In genomic region chr7:12485956-12486355, GRCm38 (mm10) we compare ENCODE assay signal across 31 mouse cellular contexts. TPM values are rescaled to one million over a fixed set of nuclear protein-coding genes. Genes with fewer than 3 reads are reported as not detected.
DNase-seq lines count a peak whose midpoint lies in the region; ATAC-seq and TF ChIP-seq lines count a peak whose summit lies in the region.
"Had no signal": no experiment of that assay in that cellular context is flagged by ENCODE, and none has a peak within 500 bp of the region (broad histone marks: within the 10 kb centered on the region; RNA-seq: fewer than 3 reads in every experiment).

No protein-coding gene starts in this region.

- no peak overlapping the region for H3K27ac ChIP-seq in left cerebral cortex, adult 2 months
- H3K27ac ChIP-seq: embryonic facial prominence, embryonic 12.5 days; hindbrain, embryonic 12.5 days; liver, embryonic 15.5 days; stomach, embryonic 15.5 days had no signal

- peaks cover 2% of the 10 kb centered on the region for H3K9me3 ChIP-seq in G1E (replicated peaks)
- H3K9me3 ChIP-seq: liver, embryonic 15.5 days had no signal

- ATAC-seq in G1E (ENCODE audit: extremely low read depth, insufficient number of reproducible peaks, low FRiP score, poor library complexity, severe bottlenecking): 0 out of 2 replicates have a peak, but pooled peaks have one; percentile 12
- ATAC-seq: forebrain, postnatal 0 days; midbrain, embryonic 16.5 days had no signal

- no peak overlapping the region for H3K4me3 ChIP-seq in left cerebral cortex, adult 2 months
- H3K4me3 ChIP-seq in G1E (ENCODE audit: low read depth, low read length): no peak overlapping the region
- H3K4me3 ChIP-seq: embryonic facial prominence, embryonic 12.5 days; erythroblast, embryonic 14.5 days; hindbrain, embryonic 12.5 days; liver, embryonic 15.5 days; stomach, embryonic 15.5 days had no signal

- no peak for DNase-seq in left cerebral cortex, adult 2 months (ENCODE audit: extremely low spot score in 1 of 2, low spot score in 2 of 2)
- DNase-seq in left cerebral cortex, adult 18-20 months (ENCODE audit: low spot score in 2 of 2): no peak
- DNase-seq in A20 (ENCODE audit: low read depth, low spot score) (peak; percentile 27), G1E (ENCODE audit: low spot score) (no peak)
- peak; percentile 21 for DNase-seq in fat pad, adult 2 months (ENCODE audit: extremely low read depth, low read depth, low spot score)
- DNase-seq in lung, postnatal 25 days (ENCODE audit: low spot score): no peak
- DNase-seq in cerebellum, adult 9-11 months: no peak
- DNase-seq in ovary, postnatal 14 days (ENCODE audit: low spot score): no peak
- DNase-seq: adrenal gland, postnatal 14 days; cerebellum, adult 18-20 months; forebrain, postnatal 0 days; heart, postnatal 10 days; right cerebral cortex, postnatal 25 days; thymus, adult 2 months had no signal

- peak; percentile 23 for TF ChIP-seq CTCF in left cerebral cortex, adult 2 months (IDR thresholded peaks at IDR 0.05)
- no peak for TF ChIP-seq CTCF in G1E (IDR thresholded peaks at IDR 0.05; ENCODE audit: low read depth, low read length)

- H3K4me1 ChIP-seq in G1E (ENCODE audit: insufficient read depth, low read depth, low read length): no peaks in the 10 kb centered on the region
- H3K4me1 ChIP-seq: embryonic facial prominence, embryonic 12.5 days; hindbrain, embryonic 12.5 days; liver, embryonic 15.5 days; stomach, embryonic 15.5 days had no signal

- H3K27me3 ChIP-seq in G1E (ENCODE audit: insufficient read depth, low read length): no peaks in the 10 kb centered on the region
- H3K27me3 ChIP-seq: embryonic facial prominence, embryonic 12.5 days; hindbrain, embryonic 12.5 days; liver, embryonic 15.5 days; stomach, embryonic 15.5 days had no signal

- intact Hi-C loops in left cerebral cortex, adult 2 months (cut with DNase I): loop anchor here (10.0 kb wide), 2 partner anchors 399 to 2001 kb away; partner anchors contain the start of gene Zfp128

- peaks cover 75% of the 10 kb centered on the region for H3K36me3 ChIP-seq in G1E (replicated peaks)

RNA-seq across cellular contexts. Expression of gene Zfp606, which starts 7.9 kb away (rescaled TPM):
- 10 to 100 TPM; 13.4 to 15.1 TPM for total RNA-seq in left cerebral cortex, adult 2 months (2021)
- total RNA-seq in left cerebral cortex, adult 18-20 months (2021): 10 to 100 TPM; 12.7 to 14.5 TPM
- total RNA-seq in G1E (2014; fragmentation: Nextera tagmentation): 27.5 and 30.6 TPM in 2 replicates
- 14.6 and 17.4 TPM in 2 replicates for total RNA-seq in G1E (2017)
- 2.3 and 2.9 TPM in 2 replicates for polyA plus RNA-seq in G1E (2012)

RNA-seq across cellular contexts. Expression of gene 2900092C05Rik, which starts 26.4 kb away (rescaled TPM):
- total RNA-seq in left cerebral cortex, adult 2 months (2021): not detected
- not detected for total RNA-seq in left cerebral cortex, adult 18-20 months (2021)
- not detected in 2 replicates for total RNA-seq in G1E (2014; fragmentation: Nextera tagmentation)
- not detected in 2 replicates for total RNA-seq in G1E (2017)
- polyA plus RNA-seq in G1E (2012): not detected in 2 replicates
- total RNA-seq: adrenal gland, postnatal 14 days; forebrain, postnatal 0 days; granulocyte monocyte progenitor cell, adult 5-6 weeks; heart, postnatal 10 days; layer of hippocampus, postnatal 25 days; left cerebral cortex, postnatal 25 days; neutrophil, adult 5-6 weeks had no signal
- polyA plus RNA-seq: embryonic facial prominence, embryonic 12.5 days; erythroblast, embryonic 14.5 days; forebrain, postnatal 0 days; heart, embryonic 11.5 days; hindbrain, embryonic 12.5 days; intestine, embryonic 14.5 days; kidney, embryonic 14.5 days; large intestine, adult 2 months; limb, embryonic 14.5 days; liver, embryonic 15.5 days; lung, embryonic 16.5 days; midbrain, embryonic 16.5 days; spleen, adult 2 months; stomach, embryonic 15.5 days; thymus, adult 2 months had no signal

Comparison
In these comparisons a context has a peak if more than half of its experiments do, and no peak if none do; other contexts are left out.
1. DNase-seq: peak in A20 (single experiment) and fat pad, adult 2 months (single experiment); none in left cerebral cortex, adult 2 months (0 of 2), left cerebral cortex, adult 18-20 months (0 of 2), G1E (single experiment), lung, postnatal 25 days (single experiment), cerebellum, adult 9-11 months (single experiment) and ovary, postnatal 14 days (single experiment).